Comparison of ENCODE assay signal across 22 mouse cellular contexts in the genomic region with DNA sequence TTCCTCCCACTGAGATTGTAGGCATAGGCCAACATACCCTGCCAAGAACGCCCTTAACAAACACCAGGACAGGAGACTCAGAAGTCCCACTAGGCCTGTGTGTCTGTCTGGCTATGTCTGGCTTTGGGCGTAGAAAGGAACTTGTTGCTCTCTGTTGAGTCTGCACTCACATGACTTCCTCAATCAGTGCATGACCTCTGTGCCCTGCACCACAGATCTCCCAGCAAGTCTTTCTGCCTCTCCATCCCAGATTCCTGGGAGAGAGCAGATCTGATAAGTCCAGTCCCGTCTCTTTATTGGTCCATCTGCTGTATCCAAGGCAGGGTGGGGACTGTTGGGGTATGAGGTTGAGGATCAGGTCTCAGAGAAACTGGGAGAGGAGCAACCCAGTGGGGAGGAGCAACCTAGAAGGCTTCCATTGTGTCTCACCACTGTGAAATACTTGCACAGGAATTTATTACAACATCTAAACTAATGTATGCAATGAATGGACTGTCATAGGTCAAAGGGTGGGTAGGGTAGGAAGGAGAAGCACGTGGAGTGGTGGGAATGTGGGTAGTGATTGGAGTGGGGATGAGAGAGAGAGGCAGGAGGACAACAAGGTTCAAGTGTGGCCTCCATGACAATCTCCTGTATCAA. TPM values are rescaled to one million over a fixed set of nuclear protein-coding genes. Genes with fewer than 3 reads are reported as not detected.
DNase-seq lines count a peak whose midpoint lies in the region; ATAC-seq lines count a peak whose summit lies in the region.
"Had no signal": no experiment of that assay in that cellular context is flagged by ENCODE, and none has a peak within 500 bp of the region (broad histone marks: within the 10 kb centered on the region; RNA-seq: fewer than 3 reads in every experiment).

No protein-coding gene starts in this region.

- H3K36me3 ChIP-seq in intestine, embryonic 16.5 days (ENCODE audit: control insufficient read depth, insufficient read depth, low read length) = no peaks in the 10 kb centered on the region
- no peaks in the 10 kb centered on the region for H3K36me3 ChIP-seq in splenic B cell, adult 2 months (ENCODE audit: control insufficient read depth, insufficient read depth, low read length, poor library complexity, severe bottlenecking)
- no peaks in the 10 kb centered on the region for H3K36me3 ChIP-seq in forebrain, embryonic 12.5 days (replicated peaks)
- no peaks in the 10 kb centered on the region for H3K36me3 ChIP-seq in midbrain, embryonic 16.5 days (ENCODE audit: control insufficient read depth, insufficient read depth, low read length)
- H3K36me3 ChIP-seq: embryonic facial prominence, embryonic 10.5 days; limb, embryonic 15.5 days; midbrain, embryonic 15.5 days; neural tube, embryonic 12.5 days had no signal

- H3K9me3 ChIP-seq in intestine, embryonic 16.5 days (ENCODE audit: control insufficient read depth, low read length) = no peaks in the 10 kb centered on the region
- no peaks in the 10 kb centered on the region for H3K9me3 ChIP-seq in forebrain, embryonic 12.5 days
- no peaks in the 10 kb centered on the region for H3K9me3 ChIP-seq in midbrain, embryonic 16.5 days (replicated peaks; ENCODE audit: control insufficient read depth, low read length, poor library complexity, severe bottlenecking)
- H3K9me3 ChIP-seq: embryonic facial prominence, embryonic 10.5 days; limb, embryonic 15.5 days; midbrain, embryonic 15.5 days; neural tube, embryonic 12.5 days had no signal

- H3K9ac ChIP-seq in intestine, embryonic 16.5 days (ENCODE audit: low read depth, low read length) = no peak overlapping the region
- no peak overlapping the region for H3K9ac ChIP-seq in forebrain, embryonic 12.5 days
- no peak overlapping the region for H3K9ac ChIP-seq in midbrain, embryonic 16.5 days (ENCODE audit: low read depth, low read length)
- H3K9ac ChIP-seq: limb, embryonic 15.5 days; midbrain, embryonic 15.5 days; neural tube, embryonic 12.5 days had no signal

- H3K27ac ChIP-seq in intestine, embryonic 16.5 days (ENCODE audit: low read length) = no peak overlapping the region
- H3K27ac ChIP-seq in forebrain, embryonic 12.5 days = no peak overlapping the region
- H3K27ac ChIP-seq in midbrain, embryonic 16.5 days (ENCODE audit: low read length) = no peak overlapping the region
- H3K27ac ChIP-seq: embryonic facial prominence, embryonic 10.5 days; kidney, postnatal 0 days; limb, embryonic 15.5 days; midbrain, embryonic 15.5 days; neural tube, embryonic 12.5 days had no signal

- no peak overlapping the region for H3K4me2 ChIP-seq in intestine, embryonic 16.5 days (ENCODE audit: low read depth, low read length)
- H3K4me2 ChIP-seq in forebrain, embryonic 12.5 days = no peak overlapping the region
- no peak overlapping the region for H3K4me2 ChIP-seq in midbrain, embryonic 16.5 days (ENCODE audit: low read length)
- H3K4me2 ChIP-seq: heart, embryonic 11.5 days; limb, embryonic 15.5 days; midbrain, embryonic 15.5 days; neural tube, embryonic 12.5 days had no signal

- no peaks in the 10 kb centered on the region for H3K27me3 ChIP-seq in intestine, embryonic 16.5 days (replicated peaks; ENCODE audit: control insufficient read depth, insufficient read depth, low read length)
- H3K27me3 ChIP-seq in splenic B cell, adult 2 months (ENCODE audit: control insufficient read depth, insufficient read depth, low read length, poor library complexity, severe bottlenecking) = no peaks in the 10 kb centered on the region
- no peaks in the 10 kb centered on the region for H3K27me3 ChIP-seq in forebrain, embryonic 12.5 days
- H3K27me3 ChIP-seq in midbrain, embryonic 16.5 days (ENCODE audit: control insufficient read depth, insufficient read depth, low read depth, low read length) = no peaks in the 10 kb centered on the region
- H3K27me3 ChIP-seq: limb, embryonic 15.5 days; midbrain, embryonic 15.5 days; neural tube, embryonic 12.5 days had no signal

- H3K4me1 ChIP-seq in intestine, embryonic 16.5 days (ENCODE audit: control insufficient read depth, insufficient read depth, low read length) = 0 out of 2 replicates have a peak, but pooled peaks cover 2% of the 10 kb centered on the region
- H3K4me1 ChIP-seq in forebrain, embryonic 12.5 days = no peaks in the 10 kb centered on the region
- H3K4me1 ChIP-seq in midbrain, embryonic 16.5 days (ENCODE audit: control insufficient read depth, insufficient read depth, low read length) = no peaks in the 10 kb centered on the region
- H3K4me1 ChIP-seq: embryonic facial prominence, embryonic 10.5 days; limb, embryonic 15.5 days; midbrain, embryonic 15.5 days; neural tube, embryonic 12.5 days had no signal

- no peak overlapping the region for H3K4me3 ChIP-seq in intestine, embryonic 16.5 days (ENCODE audit: low read length)
- H3K4me3 ChIP-seq in forebrain, embryonic 12.5 days (replicated peaks) = no peak overlapping the region
- no peak overlapping the region for H3K4me3 ChIP-seq in midbrain, embryonic 16.5 days (ENCODE audit: low read depth, low read length)
- H3K4me3 ChIP-seq: embryonic facial prominence, embryonic 10.5 days; erythroblast, embryonic 14.5 days; limb, embryonic 15.5 days; midbrain, embryonic 15.5 days; neural tube, embryonic 12.5 days had no signal

- ATAC-seq in intestine, embryonic 16.5 days = peak; percentile 60
- no peak for ATAC-seq in forebrain, embryonic 12.5 days (ENCODE audit: low FRiP score)
- no peak for ATAC-seq in midbrain, embryonic 16.5 days
- ATAC-seq: midbrain, embryonic 15.5 days had no signal

- WGBS in intestine, embryonic 16.5 days = 62% methylated on average over 4 of the region's 4 CpGs
- 86% methylated on average over 4 of the region's 4 CpGs for WGBS in forebrain, embryonic 12.5 days
- WGBS in midbrain, embryonic 16.5 days = 85% methylated on average over 4 of the region's 4 CpGs

- DNase-seq in lung, postnatal 36 days = peak; percentile 45
- no peak for DNase-seq in lung, postnatal 14 days
- DNase-seq in ZHBTc4 (ENCODE audit: low read depth, low spot score) = peak; percentile 76
- DNase-seq in splenic B cell, adult 2 months (ENCODE audit: low read depth, low spot score) = peak; percentile 41
- no peak for DNase-seq in heart, adult 8-10 months (ENCODE audit: low spot score)
- DNase-seq: adrenal gland, adult 2 months; cerebellum, postnatal 25 days; gastrocnemius, postnatal 14 days; heart, postnatal 36 days; lung, postnatal 10 days; right cerebral cortex, postnatal 4 days; thymus, postnatal 36 days had no signal

RNA-seq across cellular contexts. Expression of gene Adap2, which starts 14.8 kb away (rescaled TPM):
- 4.9 and 5.1 TPM in 2 replicates for polyA plus RNA-seq in intestine, embryonic 16.5 days (2015; fragmentation: Nextera tagmentation; extraction: Ambion mirVana)
- 1.4 and 1.7 TPM in 2 replicates for polyA plus RNA-seq in forebrain, embryonic 12.5 days (2016; fragmentation: Nextera tagmentation; extraction: Ambion mirVana)
- polyA plus RNA-seq in midbrain, embryonic 16.5 days (2015; fragmentation: Nextera tagmentation; extraction: Ambion mirVana) = 3.4 and 4.2 TPM in 2 replicates
- total RNA-seq in heart, adult 8-10 months (2022) = 10 to 100 TPM in 2 of 4 experiments, 1 to 10 TPM in 2; 8.3 to 12.5 (median 9.9) TPM
- polyA plus RNA-seq: erythroblast, embryonic 14.5 days had no signal

RNA-seq across cellular contexts. Expression of gene Rnf135, which starts 14.9 kb away (rescaled TPM):
- 11.7 and 11.8 TPM in 2 replicates for polyA plus RNA-seq in intestine, embryonic 16.5 days (2015; fragmentation: Nextera tagmentation; extraction: Ambion mirVana)
- 2.8 and 2.9 TPM in 2 replicates for polyA plus RNA-seq in forebrain, embryonic 12.5 days (2016; fragmentation: Nextera tagmentation; extraction: Ambion mirVana)
- polyA plus RNA-seq in midbrain, embryonic 16.5 days (2015; fragmentation: Nextera tagmentation; extraction: Ambion mirVana) = 3.0 and 3.6 TPM in 2 replicates
- 1 to 10 TPM; 5.8 to 6.0 (median 5.9) TPM for total RNA-seq in heart, adult 8-10 months (2022)

RNA-seq across cellular contexts. Expression of gene Tefm, which starts 26.8 kb away (rescaled TPM):
- polyA plus RNA-seq in intestine, embryonic 16.5 days (2015; fragmentation: Nextera tagmentation; extraction: Ambion mirVana) = 28.8 and 33.1 TPM in 2 replicates
- 27.8 and 30.4 TPM in 2 replicates for polyA plus RNA-seq in forebrain, embryonic 12.5 days (2016; fragmentation: Nextera tagmentation; extraction: Ambion mirVana)
- 22.2 and 22.4 TPM in 2 replicates for polyA plus RNA-seq in midbrain, embryonic 16.5 days (2015; fragmentation: Nextera tagmentation; extraction: Ambion mirVana)
- total RNA-seq in heart, adult 8-10 months (2022) = 10 to 100 TPM; 30.1 to 36.3 (median 33.2) TPM
- polyA plus RNA-seq: erythroblast, embryonic 14.5 days had no signal

RNA-seq across cellular contexts. Expression of gene Rhot1, which starts 40.1 kb away (rescaled TPM):
- 36.8 and 38.0 TPM in 2 replicates for polyA plus RNA-seq in intestine, embryonic 16.5 days (2015; fragmentation: Nextera tagmentation; extraction: Ambion mirVana)
- 61.9 and 65.5 TPM in 2 replicates for polyA plus RNA-seq in forebrain, embryonic 12.5 days (2016; fragmentation: Nextera tagmentation; extraction: Ambion mirVana)
- 70.1 and 77.6 TPM in 2 replicates for polyA plus RNA-seq in midbrain, embryonic 16.5 days (2015; fragmentation: Nextera tagmentation; extraction: Ambion mirVana)
- total RNA-seq in heart, adult 8-10 months (2022) = 10 to 100 TPM; 52.5 to 66.9 (median 60.3) TPM

Comparison
In these comparisons a context has a peak if more than half of its experiments do, and no peak if none do; other contexts are left out.
1. DNase-seq: peak in lung, postnatal 36 days (single experiment), ZHBTc4 (single experiment) and splenic B cell, adult 2 months (single experiment); none in lung, postnatal 14 days (single experiment) and heart, adult 8-10 months (single experiment).